8 mouse cellular contexts compared by ENCODE assay signal in the genomic region with DNA sequence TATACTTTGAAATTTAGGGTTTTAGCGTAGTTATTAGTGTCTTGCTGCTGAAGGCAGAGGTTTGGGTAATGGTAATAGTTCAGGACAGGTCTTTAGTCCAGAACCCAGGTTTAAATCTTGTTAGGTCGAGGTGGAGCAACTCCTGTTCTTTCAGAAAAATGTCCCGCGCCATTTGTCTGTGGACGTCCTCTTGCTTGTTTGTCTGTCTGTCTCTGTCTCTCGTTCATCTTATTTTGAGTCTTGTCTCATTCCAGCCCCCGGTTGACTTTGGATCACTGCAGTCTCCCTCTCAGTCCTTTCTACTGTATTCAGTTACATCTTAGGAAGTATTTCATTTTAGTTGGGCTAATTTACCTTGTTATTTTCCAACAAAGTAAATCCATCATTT. TPM values are rescaled to one million over a fixed set of nuclear protein-coding genes. Genes with fewer than 3 reads are reported as not detected.
DNase-seq lines count a peak whose midpoint lies in the region; ATAC-seq lines count a peak whose summit lies in the region.

No protein-coding gene starts in this region.

- peak overlapping the region; percentile 87 for H3K4me2 ChIP-seq in lung, embryonic 16.5 days (ENCODE audit: low read depth, low read length)
- H3K4me2 ChIP-seq in embryonic facial prominence, embryonic 13.5 days = peak overlapping the region; percentile 79
- H3K4me2 ChIP-seq in intestine, embryonic 15.5 days (replicated peaks) = peak overlapping the region; percentile 54
- peak overlapping the region; percentile 70 for H3K4me2 ChIP-seq in neural tube, embryonic 12.5 days (replicated peaks)

- H3K4me1 ChIP-seq in lung, embryonic 16.5 days (replicated peaks; ENCODE audit: control insufficient read depth, insufficient read depth, low read length) = no peaks in the 10 kb centered on the region
- peaks cover 10% of the 10 kb centered on the region for H3K4me1 ChIP-seq in embryonic facial prominence, embryonic 13.5 days
- no peaks in the 10 kb centered on the region for H3K4me1 ChIP-seq in intestine, embryonic 15.5 days (replicated peaks)
- H3K4me1 ChIP-seq in neural tube, embryonic 12.5 days = peaks cover 3% of the 10 kb centered on the region; the same call in 1 of the 2 replicates

- no peaks in the 10 kb centered on the region for H3K27me3 ChIP-seq in lung, embryonic 16.5 days (ENCODE audit: control insufficient read depth, insufficient read depth, low read depth, low read length)
- no peaks in the 10 kb centered on the region for H3K27me3 ChIP-seq in embryonic facial prominence, embryonic 13.5 days
- no peaks in the 10 kb centered on the region for H3K27me3 ChIP-seq in intestine, embryonic 15.5 days (replicated peaks)
- H3K27me3 ChIP-seq in neural tube, embryonic 12.5 days (replicated peaks) = no peaks in the 10 kb centered on the region

- H3K27ac ChIP-seq in lung, embryonic 16.5 days (ENCODE audit: low read length) = peak overlapping the region; percentile 91; the same call in 1 of the 2 replicates
- peak overlapping the region; percentile 79 for H3K27ac ChIP-seq in embryonic facial prominence, embryonic 13.5 days
- no peak overlapping the region for H3K27ac ChIP-seq in intestine, embryonic 15.5 days
- H3K27ac ChIP-seq in neural tube, embryonic 12.5 days = no peak overlapping the region

- H3K36me3 ChIP-seq in lung, embryonic 16.5 days (ENCODE audit: control insufficient read depth, insufficient read depth, low read length) = peaks cover 13% of the 10 kb centered on the region
- H3K36me3 ChIP-seq in embryonic facial prominence, embryonic 13.5 days = peaks cover 24% of the 10 kb centered on the region
- 0 out of 2 replicates have a peak, but pooled peaks cover 4% of the 10 kb centered on the region for H3K36me3 ChIP-seq in intestine, embryonic 15.5 days
- H3K36me3 ChIP-seq in neural tube, embryonic 12.5 days = peaks cover 10% of the 10 kb centered on the region

- H3K4me3 ChIP-seq in lung, embryonic 16.5 days (ENCODE audit: low read length) = peak overlapping the region; percentile 90
- peak overlapping the region; percentile 88 for H3K4me3 ChIP-seq in embryonic facial prominence, embryonic 13.5 days
- peak overlapping the region; percentile 91 for H3K4me3 ChIP-seq in intestine, embryonic 15.5 days (replicated peaks)
- peak overlapping the region; percentile 85 for H3K4me3 ChIP-seq in neural tube, embryonic 12.5 days

- ATAC-seq in lung, embryonic 16.5 days (ENCODE audit: low read depth) = no peak
- no peak for ATAC-seq in embryonic facial prominence, embryonic 13.5 days (ENCODE audit: insufficient number of reproducible peaks, insufficient read depth, low FRiP score, low TSS enrichment, low read depth)
- ATAC-seq in intestine, embryonic 15.5 days = no peak
- no peak for ATAC-seq in neural tube, embryonic 12.5 days (ENCODE audit: low FRiP score, low read depth)
- ATAC-seq in megakaryocyte-erythroid progenitor cell, adult 5-6 weeks (replicated peaks; ENCODE audit: low FRiP score, low TSS enrichment, poor library complexity, severe bottlenecking) = no peak

- H3K9me3 ChIP-seq in lung, embryonic 16.5 days (ENCODE audit: control insufficient read depth, low read length) = no peaks in the 10 kb centered on the region
- no peaks in the 10 kb centered on the region for H3K9me3 ChIP-seq in embryonic facial prominence, embryonic 13.5 days
- H3K9me3 ChIP-seq in intestine, embryonic 15.5 days = no peaks in the 10 kb centered on the region
- no peaks in the 10 kb centered on the region for H3K9me3 ChIP-seq in neural tube, embryonic 12.5 days

- no peak for DNase-seq in lung, postnatal 25 days (ENCODE audit: low spot score)
- DNase-seq in layer of hippocampus, adult 9-11 months = no peak
- DNase-seq in T-cell, adult 2 months (ENCODE audit: low spot score) = no peak

- 0% methylated on average over 7 of the region's 7 CpGs for WGBS in lung, embryonic 16.5 days
- 2% methylated on average over 7 of the region's 7 CpGs for WGBS in embryonic facial prominence, embryonic 13.5 days
- 1% methylated on average over 7 of the region's 7 CpGs for WGBS in intestine, embryonic 15.5 days
- 5% methylated on average over 7 of the region's 7 CpGs for WGBS in neural tube, embryonic 12.5 days

- peak overlapping the region; percentile 90 for H3K9ac ChIP-seq in lung, embryonic 16.5 days (ENCODE audit: low read length)
- H3K9ac ChIP-seq in embryonic facial prominence, embryonic 13.5 days = peak overlapping the region; percentile 89
- peak overlapping the region; percentile 86 for H3K9ac ChIP-seq in intestine, embryonic 15.5 days
- peak overlapping the region; percentile 66 for H3K9ac ChIP-seq in neural tube, embryonic 12.5 days

RNA-seq across cellular contexts. Expression of a gene that starts 0.8 kb away (rescaled TPM):
- 52.6 and 52.8 TPM in 2 replicates for polyA plus RNA-seq in lung, embryonic 16.5 days (2015; fragmentation: Nextera tagmentation; extraction: Ambion mirVana)
- polyA plus RNA-seq in embryonic facial prominence, embryonic 13.5 days (2015; fragmentation: Nextera tagmentation; extraction: Ambion mirVana) = 53.2 and 60.8 TPM in 2 replicates
- 32.8 and 34.6 TPM in 2 replicates for polyA plus RNA-seq in intestine, embryonic 15.5 days (2015; fragmentation: Nextera tagmentation; extraction: Ambion mirVana)
- polyA plus RNA-seq in neural tube, embryonic 12.5 days (2016; fragmentation: Nextera tagmentation; extraction: Ambion mirVana) = 28.9 and 33.2 TPM in 2 replicates
- 40.1 and 44.7 TPM in 2 replicates for total RNA-seq in megakaryocyte-erythroid progenitor cell, adult 5-6 weeks (2014; fragmentation: Nextera tagmentation)
- 15.3 and 30.4 TPM in 2 replicates for total RNA-seq in megakaryocyte-erythroid progenitor cell, adult 5-6 weeks (2017)

RNA-seq across cellular contexts. Expression of a gene that starts 32.3 kb away (rescaled TPM):
- not detected in 2 replicates for polyA plus RNA-seq in lung, embryonic 16.5 days (2015; fragmentation: Nextera tagmentation; extraction: Ambion mirVana)
- 0.39 TPM in 1 of 2 replicates, not detected in the other for polyA plus RNA-seq in embryonic facial prominence, embryonic 13.5 days (2015; fragmentation: Nextera tagmentation; extraction: Ambion mirVana)
- not detected in 2 replicates for polyA plus RNA-seq in intestine, embryonic 15.5 days (2015; fragmentation: Nextera tagmentation; extraction: Ambion mirVana)
- polyA plus RNA-seq in neural tube, embryonic 12.5 days (2016; fragmentation: Nextera tagmentation; extraction: Ambion mirVana) = not detected in 2 replicates
- not detected in 2 replicates for total RNA-seq in megakaryocyte-erythroid progenitor cell, adult 5-6 weeks (2014; fragmentation: Nextera tagmentation)
- total RNA-seq in megakaryocyte-erythroid progenitor cell, adult 5-6 weeks (2017) = not detected in 2 replicates

Comparison
In these comparisons a context has a peak if more than half of its experiments do, and no peak if none do; other contexts are left out.
1. H3K27ac ChIP-seq: peak in lung, embryonic 16.5 days (single experiment) and embryonic facial prominence, embryonic 13.5 days (single experiment); none in intestine, embryonic 15.5 days (single experiment) and neural tube, embryonic 12.5 days (single experiment).
2. Peak in every context shown above with its lines, with median percentiles within 50 percentile points of each other: H3K4me2 ChIP-seq, H3K4me3 ChIP-seq and H3K9ac ChIP-seq.